Mouse (Mus musculus) heart, embryonic 13.5 days (tissue): Measurements from ENCODE around the gene Gm2310. TPM values are rescaled to one million over a fixed set of nuclear protein-coding genes. Genes with fewer than 3 reads are reported as not detected.

Experiments used
- ATAC-seq: fragments of 200-750 bp; cut with Nextera tagmentation; 2 replicates; pipeline ENCODE4 v1.8.0; 2017; ENCODE audit warnings: moderate TSS enrichment; ENCODE audit not compliant: insufficient number of reproducible peaks, low FRiP score, low TSS enrichment; ENCODE audit errors: extremely low read depth
- H3K27ac ChIP-seq: fragments of 300-500 bp; sonication (generic); replicated peaks from 2 replicates; pipeline ENCODE4 v1.5.1; 2015; ENCODE audit warnings: moderate library complexity, mild to moderate bottlenecking, inconsistent platforms
- H3K27me3 ChIP-seq: fragments of 300-500 bp; sonication (generic); replicated peaks from 2 replicates; pipeline ENCODE4 v1.6.1; 2015; ENCODE audit warnings: mild to moderate bottlenecking, inconsistent platforms
- H3K36me3 ChIP-seq: fragments of 300-500 bp; sonication (generic); 2 replicates; pipeline ENCODE4 v1.6.1; 2015; ENCODE audit warnings: mild to moderate bottlenecking, inconsistent platforms
- H3K4me1 ChIP-seq: fragments of 300-500 bp; sonication (generic); 2 replicates; pipeline ENCODE4 v1.6.1; 2015; ENCODE audit warnings: inconsistent platforms
- H3K4me2 ChIP-seq: fragments of 300-500 bp; sonication (generic); 2 replicates; pipeline ENCODE4 v1.6.1; 2015; ENCODE audit warnings: inconsistent platforms, mild to moderate bottlenecking, moderate library complexity
- H3K4me3 ChIP-seq: fragments of 300-500 bp; sonication (generic); 2 replicates; pipeline ENCODE4 v1.5.1; 2015; ENCODE audit warnings: moderate library complexity, mild to moderate bottlenecking, inconsistent platforms
- H3K9ac ChIP-seq: fragments of 300-500 bp; sonication (generic); 2 replicates; pipeline ENCODE4 v1.6.1; 2015; ENCODE audit warnings: inconsistent platforms, mild to moderate bottlenecking, moderate library complexity
- H3K9me3 ChIP-seq: fragments of 300-500 bp; sonication (generic); 2 replicates; pipeline ENCODE4 v1.6.1; 2016; ENCODE audit warnings: inconsistent platforms
- WGBS: fragments of 180-500 bp; shearing (Covaris S2); methylation state at CpG from one replicate; pipeline ENCODE4 v1.1.7; 2015; ENCODE audit warnings: mixed read lengths; 5-methylcytosine and 5-hydroxymethylcytosine counted together
- polyA plus RNA-seq: library from polyadenylated mRNA; unstranded; fragments of >200 nt; fragmentation: Nextera tagmentation; extraction: Ambion mirVana; gene quantifications from 2 replicates; pipeline ENCODE4 v1.2.1, GENCODE M21; 2015

The Gm2310 gene
- polyA plus RNA-seq, 1 experiment from 2014 or later = not detected

GRCm38 (mm10) chr15:8485261-8485660 is 34.5 kb downstream of the Gm2310 start:
- Histone ChIP-seq H3K27me3 (no peaks in the 10 kb centered on the region), H3K27ac (no peak overlapping the region), H3K9ac (no peak overlapping the region), H3K4me1 (no peaks in the 10 kb centered on the region), H3K36me3 (no peaks in the 10 kb centered on the region), H3K4me3 (no peak overlapping the region), H3K9me3 (peaks cover 3% of the 10 kb centered on the region; the same call in 1 of the 2 replicates), H3K4me2 (no peak overlapping the region)
- no peak for ATAC-seq
- 76% methylated on average over 6 of the region's 6 CpGs for WGBS

GRCm38 (mm10) chr15:8469006-8469575 is 50.7 kb downstream of the Gm2310 start:
- no peak overlapping the region for H3K4me3 ChIP-seq
- no peak overlapping the region for H3K9ac ChIP-seq
- no peak overlapping the region for H3K27ac ChIP-seq
- H3K27me3 ChIP-seq = no peaks in the 10 kb centered on the region
- no peaks in the 10 kb centered on the region for H3K9me3 ChIP-seq
- no peak overlapping the region for H3K4me2 ChIP-seq
- 49% methylated on average over 4 of the region's 4 CpGs for WGBS
- no peaks in the 10 kb centered on the region for H3K4me1 ChIP-seq
- no peak for ATAC-seq
- H3K36me3 ChIP-seq = no peaks in the 10 kb centered on the region

Other genes starting within 250 kb of the Gm2310 start
- 10.2 and 10.5 TPM in 2 replicates for gene Nipbl, start 75.5 kb downstream of the Gm2310 start, polyA plus RNA-seq
- 12.7 and 14.8 TPM in 2 replicates for gene Slc1a3, start 190.8 kb upstream of the Gm2310 start, polyA plus RNA-seq